Comparison of ENCODE assay signal across 8 mouse cellular contexts in genomic region chr1:168391617-168392499, GRCm38 (mm10). TPM values are rescaled to one million over a fixed set of nuclear protein-coding genes. Genes with fewer than 3 reads are reported as not detected.
A peak's percentile ranks its signal among the peaks of the same experiment; 100 is the strongest.
DNase-seq lines count a peak whose midpoint lies in the region; ATAC-seq and TF ChIP-seq lines count a peak whose summit lies in the region.

No protein-coding gene starts in this region.

- no peak overlapping the region; the same call in 1 of the 2 replicates for H3K9ac ChIP-seq in ES-Bruce4 (ENCODE audit: low read depth, poor library complexity, severe bottlenecking)
- H3K9ac ChIP-seq in heart, postnatal 0 days (replicated peaks; ENCODE audit: low read depth, low read length), result peak overlapping the region; percentile 47

- H3K36me3 ChIP-seq in ES-Bruce4 (ENCODE audit: control insufficient read depth, insufficient read depth, low read length, poor library complexity, severe bottlenecking), result no peaks in the 10 kb centered on the region
- H3K36me3 ChIP-seq in heart, postnatal 0 days (replicated peaks; ENCODE audit: control insufficient read depth, insufficient read depth, low read length), result no peaks in the 10 kb centered on the region
- H3K36me3 ChIP-seq in myocyte (ENCODE audit: control insufficient read depth, insufficient read depth), result peaks cover 3% of the 10 kb centered on the region

- no peaks in the 10 kb centered on the region for H3K9me3 ChIP-seq in ES-Bruce4 (replicated peaks; ENCODE audit: control insufficient read depth, insufficient read depth, low read length, poor library complexity, severe bottlenecking)
- H3K9me3 ChIP-seq in heart, postnatal 0 days (replicated peaks; ENCODE audit: control insufficient read depth, low read length), result no peaks in the 10 kb centered on the region

- peaks cover 23% of the 10 kb centered on the region for H3K79me2 ChIP-seq in myocyte (ENCODE audit: control insufficient read depth, insufficient read depth)

- TF ChIP-seq EP300 in ES-Bruce4 (IDR thresholded peaks at IDR 0.05; ENCODE audit: insufficient read depth, low read depth, low read length), result no peak
- TF ChIP-seq EP300 in heart, postnatal 0 days (IDR thresholded peaks at IDR 0.05; ENCODE audit: low read depth), result 0 out of 2 replicates have a peak, but pooled peaks have one; percentile 12

- TF ChIP-seq POLR2A in ES-Bruce4 (IDR thresholded peaks at IDR 0.05; ENCODE audit: insufficient read depth, low read length), result no peak
- TF ChIP-seq POLR2A in myocyte (IDR thresholded peaks at IDR 0.05; ENCODE audit: insufficient read length, low read depth), result no peak

- H3K4me1 ChIP-seq in ES-Bruce4 (ENCODE audit: control insufficient read depth, insufficient read depth, low read length), result peaks cover 9% of the 10 kb centered on the region
- H3K4me1 ChIP-seq in heart, postnatal 0 days (ENCODE audit: control insufficient read depth, insufficient read depth), result peaks cover 44% of the 10 kb centered on the region

- H3K27ac ChIP-seq in ES-Bruce4 (ENCODE audit: insufficient read depth, low read length), result 0 out of 2 replicates have a peak overlapping the region, but pooled peaks have one; percentile 23
- peak overlapping the region; percentile 89 for H3K27ac ChIP-seq in heart, postnatal 0 days (ENCODE audit: low read depth)

- H3K27me3 ChIP-seq in ES-Bruce4 (ENCODE audit: control insufficient read depth, insufficient read depth, low read length, poor library complexity, severe bottlenecking) (no peaks in the 10 kb centered on the region), myocyte (ENCODE audit: control insufficient read depth, insufficient read depth, insufficient read length) (no peaks in the 10 kb centered on the region)
- H3K27me3 ChIP-seq in heart, postnatal 0 days (ENCODE audit: control insufficient read depth, insufficient read depth, low read length), result no peaks in the 10 kb centered on the region

- H3K4me3 ChIP-seq in ES-Bruce4 (ENCODE audit: low read depth, low read length) (no peak overlapping the region), myocyte (peak overlapping the region; percentile 7)
- peak overlapping the region; percentile 28 for H3K4me3 ChIP-seq in heart, postnatal 0 days (ENCODE audit: low read depth, low read length)

- 10% methylated on average over 20 of the region's 20 CpGs for WGBS in heart, postnatal 0 days

- peak; percentile 60 for DNase-seq in adrenal gland, adult 2 months
- DNase-seq in adrenal gland, adult 18-20 months (ENCODE audit: low spot score in 2 of 2), result no peak
- DNase-seq in embryo, embryonic 10.5 days (ENCODE audit: low spot score), result peak; percentile 88
- DNase-seq in heart, postnatal 0 days (ENCODE audit: low spot score), result peak; percentile 90
- DNase-seq in kidney, postnatal 25 days, result peak; percentile 63 to 78
- DNase-seq in thymus, postnatal 25 days, result no peak

- TF ChIP-seq CTCF in ES-Bruce4 (IDR thresholded peaks at IDR 0.05; ENCODE audit: low read depth, low read length), result no peak
- TF ChIP-seq CTCF in heart, postnatal 0 days (IDR thresholded peaks at IDR 0.05; ENCODE audit: low read depth), result no peak

- peak; percentile 80 for ATAC-seq in heart, postnatal 0 days (ENCODE audit: insufficient read depth, low read depth)

- H3ac ChIP-seq in myocyte (ENCODE audit: control insufficient read depth, insufficient read length), result no peak overlapping the region

- peak overlapping the region; percentile 61 for H3K4me2 ChIP-seq in heart, postnatal 0 days (ENCODE audit: low read depth, low read length)
- H3K4me2 ChIP-seq in myocyte (ENCODE audit: low read depth), result peak overlapping the region; percentile 70

TF ChIP-seq in myocyte, 11 proteins besides CTCF, POLR2A, EP300 and RAD21:
- TF ChIP-seq MYOD1 (IDR thresholded peaks at IDR 0.05; ENCODE audit: control insufficient read depth in 1 of 3, insufficient read length in 2 of 3, low read depth in 2 of 3), result no peak
- TF ChIP-seq TCF12 (IDR thresholded peaks at IDR 0.05; ENCODE audit: insufficient read depth, poor library complexity, severe bottlenecking), result no peak
- no peak for TF ChIP-seq SRF (IDR thresholded peaks at IDR 0.05; ENCODE audit: control insufficient read depth, insufficient read length, low read depth)
- TF ChIP-seq MYOG (IDR thresholded peaks at IDR 0.05; ENCODE audit: control insufficient read depth in 1 of 3, insufficient read depth in 1 of 3, insufficient read length in 2 of 3, low read depth in 2 of 3), result no peak
- TF ChIP-seq USF1 (IDR thresholded peaks at IDR 0.05; ENCODE audit: low read depth), result no peak
- TF ChIP-seq TCF3 (IDR thresholded peaks at IDR 0.05; ENCODE audit: insufficient read length, low read depth), result no peak
- no peak for TF ChIP-seq CEBPB (IDR thresholded peaks at IDR 0.05; ENCODE audit: insufficient read depth, poor library complexity, severe bottlenecking)
- no peak for TF ChIP-seq REST (IDR thresholded peaks at IDR 0.05; ENCODE audit: insufficient read depth, insufficient read length)
- no peak for TF ChIP-seq POLR2AphosphoS2 (IDR thresholded peaks at IDR 0.05; ENCODE audit: insufficient read length, low read depth)
- TF ChIP-seq E2F4 (IDR thresholded peaks at IDR 0.05; ENCODE audit: insufficient read depth), result no peak
- TF ChIP-seq MAX (IDR thresholded peaks at IDR 0.05; ENCODE audit: low read depth), result no peak

RNA-seq across cellular contexts. Expression of gene Pbx1, which starts 40.2 kb away (rescaled TPM):
- 100 to 1,000 TPM; 148 to 210 TPM for total RNA-seq in adrenal gland, adult 2 months (2021)
- polyA plus RNA-seq in adrenal gland, adult 2 months (2012; rRNA removed), result 35.7 and 66.2 TPM in 2 replicates
- 100 to 1,000 TPM; 143 to 202 TPM for total RNA-seq in adrenal gland, adult 18-20 months (2021)
- polyA plus RNA-seq in ES-Bruce4 (2011; ENCODE audit: insufficient read depth, insufficient read length, low read depth, missing spikeins), result 19.8 and 28.0 TPM in 2 replicates
- total RNA-seq in heart, postnatal 0 days (2014; rRNA removed; ENCODE audit: low replicate concordance), result 31.3 and 42.9 TPM in 2 replicates
- polyA plus RNA-seq in heart, postnatal 0 days (2015; fragmentation: Nextera tagmentation; extraction: Ambion mirVana), result 15.7 and 17.1 TPM in 2 replicates
- polyA plus RNA-seq in myocyte (2012; fragmentation: generic; extraction: Trizol), result 11.4 TPM

Comparison
In these comparisons a context has a peak if more than half of its experiments do, and no peak if none do; other contexts are left out.
1. DNase-seq: peak in adrenal gland, adult 2 months (single experiment), embryo, embryonic 10.5 days (single experiment), heart, postnatal 0 days (single experiment) and kidney, postnatal 25 days (2 of 2); none in adrenal gland, adult 18-20 months (0 of 2) and thymus, postnatal 25 days (single experiment).